Mouse (Mus musculus) ES-Bruce4 (cell line): Measurements from ENCODE around the gene Plxnb1.
"Not testable (repeated sequence)": the region's sequence is repeated elsewhere in the genome, so short reads cannot be mapped to it uniquely, and the experiment has no call there.

Experiments used
- CTCF ChIP-seq: IDR thresholded peaks from one replicate; pipeline ENCODE4 v1.8.1; 2011; ENCODE audit warnings: low read depth, low read length
- EP300 ChIP-seq: IDR thresholded peaks from 2 replicates; pipeline ENCODE4 v1.6.1; 2011; ENCODE audit warnings: low read depth, low read length; ENCODE audit not compliant: insufficient read depth

- not testable (repeated sequence) for TF ChIP-seq EP300, CTCF
Observed at GRCm38 (mm10) chr9:109140414-109140813, 45.2 kb downstream of the Plxnb1 start.
